Mouse (Mus musculus) stomach, embryonic 15.5 days (tissue): ENCODE data around the gene Rpl12. TPM values are rescaled to one million over a fixed set of nuclear protein-coding genes. Genes with fewer than 3 reads are reported as not detected.

ENCODE experiments used
- ATAC-seq: fragments of 200-750 bp; cut with Nextera tagmentation; 2 replicates; pipeline ENCODE4 v1.8.0; 2017; ENCODE audit warnings: low read depth, moderate number of reproducible peaks, moderate TSS enrichment; ENCODE audit not compliant: insufficient read depth, low FRiP score
- H3K27ac ChIP-seq: fragments of 300-500 bp; sonication (generic); 2 replicates; pipeline ENCODE4 v1.5.1; 2015; ENCODE audit warnings: mild to moderate bottlenecking, inconsistent platforms
- H3K27me3 ChIP-seq: fragments of 300-500 bp; sonication (generic); replicated peaks from 2 replicates; pipeline ENCODE4 v1.6.1; 2015; ENCODE audit warnings: inconsistent platforms
- H3K36me3 ChIP-seq: fragments of 300-500 bp; sonication (generic); 2 replicates; pipeline ENCODE4 v1.6.1; 2015; ENCODE audit warnings: inconsistent platforms
- H3K4me1 ChIP-seq: fragments of 300-500 bp; sonication (generic); 2 replicates; pipeline ENCODE4 v1.6.1; 2015; ENCODE audit warnings: inconsistent platforms
- H3K4me2 ChIP-seq: fragments of 300-500 bp; sonication (generic); 2 replicates; pipeline ENCODE4 v1.6.1; 2015; ENCODE audit warnings: mild to moderate bottlenecking, inconsistent platforms
- H3K4me3 ChIP-seq: fragments of 300-500 bp; sonication (generic); replicated peaks from 2 replicates; pipeline ENCODE4 v1.5.1; 2015; ENCODE audit warnings: inconsistent platforms
- H3K9ac ChIP-seq: fragments of 300-500 bp; sonication (generic); 2 replicates; pipeline ENCODE4 v1.6.1; 2015; ENCODE audit warnings: inconsistent platforms
- H3K9me3 ChIP-seq: fragments of 300-500 bp; sonication (generic); 2 replicates; pipeline ENCODE4 v1.6.1; 2016; ENCODE audit warnings: inconsistent platforms
- WGBS: fragments of 180-500 bp; shearing (Covaris S2); methylation state at CpG from one replicate; pipeline ENCODE4 v1.1.7; 2015; 5-methylcytosine and 5-hydroxymethylcytosine counted together
- polyA plus RNA-seq: library from polyadenylated mRNA; unstranded; fragments of >200 nt; fragmentation: Nextera tagmentation; extraction: Ambion mirVana; gene quantifications from 2 replicates; pipeline ENCODE4 v1.2.1, GENCODE M21; 2015

Rpl12 gene
- polyA plus RNA-seq, 1 experiment from 2014 or later = 152 TPM

- ATAC-seq = no peak
- H3K9ac ChIP-seq = no peak overlapping the region
- H3K4me2 ChIP-seq = no peak overlapping the region
- H3K27me3 ChIP-seq = no peaks in the 10 kb centered on the region
- peaks cover 49% of the 10 kb centered on the region for H3K36me3 ChIP-seq
- H3K9me3 ChIP-seq = no peaks in the 10 kb centered on the region
- no peak overlapping the region for H3K27ac ChIP-seq
- H3K4me1 ChIP-seq = peaks cover 14% of the 10 kb centered on the region; the same call in 1 of the 2 replicates
- no peak overlapping the region for H3K4me3 ChIP-seq
- WGBS = 76% methylated on average over 10 of the region's 10 CpGs
Measured at GRCm38 (mm10) chr2:32924306-32924844, 37.0 kb upstream of the Rpl12 start.

- WGBS = 81% methylated on average over 12 of the region's 12 CpGs
- H3K4me3 ChIP-seq = no peak overlapping the region
- no peak overlapping the region for H3K4me2 ChIP-seq
- H3K27me3 ChIP-seq = no peaks in the 10 kb centered on the region
- H3K27ac ChIP-seq = no peak overlapping the region
- H3K9ac ChIP-seq = no peak overlapping the region
- ATAC-seq = no peak
- peaks cover 14% of the 10 kb centered on the region; the same call in 1 of the 2 replicates for H3K4me1 ChIP-seq
- H3K36me3 ChIP-seq = peaks cover 30% of the 10 kb centered on the region
- no peaks in the 10 kb centered on the region for H3K9me3 ChIP-seq
Measured at GRCm38 (mm10) chr2:32926330-32927075, 34.9 kb upstream of the Rpl12 start.

- WGBS = 57% methylated on average over 15 of the region's 15 CpGs
- peaks cover 14% of the 10 kb centered on the region; the same call in 1 of the 2 replicates for H3K4me1 ChIP-seq
- no peak overlapping the region for H3K4me3 ChIP-seq
- no peak for ATAC-seq
- peaks cover 18% of the 10 kb centered on the region for H3K36me3 ChIP-seq
- H3K4me2 ChIP-seq = no peak overlapping the region
- no peak overlapping the region for H3K9ac ChIP-seq
- no peaks in the 10 kb centered on the region for H3K9me3 ChIP-seq
- peak overlapping the region; percentile 44 for H3K27ac ChIP-seq
- no peaks in the 10 kb centered on the region for H3K27me3 ChIP-seq
Measured at GRCm38 (mm10) chr2:32927624-32928234, 33.6 kb upstream of the Rpl12 start.

DNA sequence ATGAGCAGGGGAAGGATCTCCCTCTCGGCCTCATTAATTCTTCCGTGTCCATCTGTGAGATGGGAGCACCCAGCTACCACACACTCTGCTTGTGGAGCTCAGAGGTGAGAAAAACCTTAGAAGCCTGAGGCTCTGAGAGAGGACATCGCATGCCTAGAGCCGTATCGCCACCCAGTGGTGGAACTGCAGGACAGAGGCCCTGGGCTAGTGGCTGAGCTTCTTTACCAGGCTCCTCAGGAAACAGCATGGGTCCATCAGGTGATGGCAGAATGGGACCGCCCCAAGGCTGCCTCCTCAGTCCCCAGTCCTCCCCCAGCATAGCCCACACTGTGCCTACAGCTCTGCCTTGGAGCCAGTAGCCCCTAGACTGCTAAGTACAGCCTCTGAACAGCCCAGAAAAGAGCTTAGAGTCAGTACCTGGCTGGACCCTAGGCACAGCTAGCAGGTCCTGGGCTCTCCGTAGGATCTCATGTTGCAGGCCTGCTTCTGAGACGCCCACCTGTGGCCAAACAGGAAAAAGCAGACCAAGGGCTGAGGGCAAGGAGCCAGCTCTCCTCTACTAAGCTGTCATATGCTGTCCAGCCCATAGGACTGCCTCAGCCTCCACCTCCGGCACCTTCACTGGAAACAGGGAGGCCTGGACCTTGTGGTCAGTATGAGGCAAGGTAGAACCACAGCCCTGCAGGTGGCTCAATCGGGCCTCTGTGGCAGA lies 33.0 kb upstream of the Rpl12 start:
- WGBS = 33% methylated on average over 10 of the region's 10 CpGs
- peaks cover 12% of the 10 kb centered on the region for H3K36me3 ChIP-seq
- no peaks in the 10 kb centered on the region for H3K27me3 ChIP-seq
- H3K9ac ChIP-seq = no peak overlapping the region
- H3K9me3 ChIP-seq = no peaks in the 10 kb centered on the region
- H3K4me1 ChIP-seq = peaks cover 14% of the 10 kb centered on the region; the same call in 1 of the 2 replicates
- peak; percentile 56; the same call in 1 of the 2 replicates for ATAC-seq
- H3K4me2 ChIP-seq = no peak overlapping the region
- H3K27ac ChIP-seq = peak overlapping the region; percentile 44
- no peak overlapping the region for H3K4me3 ChIP-seq

DNA sequence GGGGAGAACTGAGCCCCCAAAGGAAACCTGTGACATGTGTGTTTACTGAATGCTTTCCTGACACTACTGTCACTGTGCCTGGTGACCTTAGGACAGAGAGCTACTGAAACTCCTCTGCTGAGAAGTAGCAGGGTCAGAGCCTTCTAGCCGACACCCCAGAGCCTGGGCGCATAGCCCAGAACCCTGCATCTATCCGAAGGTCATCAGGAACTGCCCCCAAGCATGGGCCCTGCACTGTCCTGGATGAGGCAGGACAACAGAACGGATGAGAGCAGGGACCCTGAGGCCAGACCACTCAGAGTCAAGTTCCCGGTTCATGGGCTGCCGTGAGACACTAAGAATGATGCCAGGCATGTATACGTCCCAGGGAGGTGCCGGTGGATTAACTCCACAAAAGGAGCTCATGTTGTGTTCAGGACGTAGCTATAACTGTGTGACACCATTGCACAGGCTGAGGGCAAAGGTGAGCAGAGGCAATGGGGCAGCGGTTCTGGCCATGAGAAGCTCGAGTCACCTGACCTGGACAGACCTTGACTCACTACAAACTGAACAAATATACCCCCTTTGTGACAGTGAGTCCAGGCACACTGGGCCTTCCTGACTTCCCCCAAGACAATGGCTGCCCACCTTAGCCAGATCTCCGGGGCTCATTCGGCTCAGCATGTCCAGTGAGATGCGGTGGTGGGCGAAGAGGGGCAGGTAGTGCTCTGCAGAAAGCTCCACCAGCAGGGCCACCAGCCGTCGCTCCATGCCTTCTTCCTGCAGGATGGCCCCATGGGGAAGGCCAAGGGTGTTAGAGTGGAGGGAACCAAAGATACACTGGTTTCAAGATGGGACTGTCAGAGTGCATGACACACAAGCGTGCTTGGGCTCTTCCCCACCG lies 32.2 kb upstream of the Rpl12 start:
- H3K9ac ChIP-seq = no peak overlapping the region
- peaks cover 14% of the 10 kb centered on the region; the same call in 1 of the 2 replicates for H3K4me1 ChIP-seq
- H3K27ac ChIP-seq = no peak overlapping the region
- no peak for ATAC-seq
- 86% methylated on average over 19 of the region's 19 CpGs for WGBS
- H3K27me3 ChIP-seq = no peaks in the 10 kb centered on the region
- H3K9me3 ChIP-seq = no peaks in the 10 kb centered on the region
- no peak overlapping the region for H3K4me3 ChIP-seq
- no peak overlapping the region for H3K4me2 ChIP-seq
- H3K36me3 ChIP-seq = peaks cover 4% of the 10 kb centered on the region

- Histone ChIP-seq H3K9me3 (no peaks in the 10 kb centered on the region), H3K9ac (no peak overlapping the region), H3K4me2 (no peak overlapping the region), H3K27ac (no peak overlapping the region), H3K4me1 (peaks cover 14% of the 10 kb centered on the region; the same call in 1 of the 2 replicates), H3K27me3 (no peaks in the 10 kb centered on the region), H3K4me3 (no peak overlapping the region), H3K36me3 (no peaks in the 10 kb centered on the region)
- 75% methylated on average over 7 of the region's 7 CpGs for WGBS
- no peak for ATAC-seq
Measured at GRCm38 (mm10) chr2:32931730-32932129, 29.6 kb upstream of the Rpl12 start.

GRCm38 (mm10) chr2:32938741-32939140 lies 22.6 kb upstream of the Rpl12 start:
- H3K36me3 ChIP-seq = 0 out of 2 replicates have a peak, but pooled peaks cover 3% of the 10 kb centered on the region
- H3K9ac ChIP-seq = no peak overlapping the region
- ATAC-seq = no peak
- no peak overlapping the region for H3K27ac ChIP-seq
- WGBS = 93% methylated on average over 5 of the region's 5 CpGs
- H3K4me2 ChIP-seq = no peak overlapping the region
- H3K27me3 ChIP-seq = no peaks in the 10 kb centered on the region
- no peaks in the 10 kb centered on the region for H3K9me3 ChIP-seq
- H3K4me1 ChIP-seq = no peaks in the 10 kb centered on the region
- H3K4me3 ChIP-seq = no peak overlapping the region

DNA sequence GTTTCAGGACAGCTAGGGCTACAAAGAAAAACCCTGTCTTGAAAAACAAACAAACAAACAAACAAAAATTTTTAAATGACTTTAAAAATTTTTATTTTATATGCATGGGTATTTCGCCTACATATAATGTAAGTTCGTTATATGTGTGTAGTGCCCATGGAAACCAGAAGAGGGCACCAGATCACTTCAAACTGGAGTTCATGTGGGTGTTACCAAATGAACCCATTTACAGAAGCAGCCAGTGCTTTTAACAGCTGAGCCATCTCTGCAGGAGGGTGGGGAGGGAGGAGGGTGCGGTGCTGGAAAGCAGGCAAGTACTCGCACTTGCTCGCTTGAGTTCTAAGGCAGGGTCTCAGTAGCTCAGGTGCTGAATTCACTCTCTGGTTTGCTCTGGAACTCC lies 21.9 kb upstream of the Rpl12 start:
- H3K27me3 ChIP-seq = no peaks in the 10 kb centered on the region
- no peaks in the 10 kb centered on the region for H3K9me3 ChIP-seq
- H3K4me1 ChIP-seq = no peaks in the 10 kb centered on the region
- 0 out of 2 replicates have a peak, but pooled peaks cover 3% of the 10 kb centered on the region for H3K36me3 ChIP-seq
- ATAC-seq = no peak
- no peak overlapping the region for H3K4me3 ChIP-seq
- no peak overlapping the region for H3K9ac ChIP-seq
- H3K27ac ChIP-seq = no peak overlapping the region
- H3K4me2 ChIP-seq = no peak overlapping the region
- WGBS = 74% methylated on average over 5 of the region's 5 CpGs

DNA sequence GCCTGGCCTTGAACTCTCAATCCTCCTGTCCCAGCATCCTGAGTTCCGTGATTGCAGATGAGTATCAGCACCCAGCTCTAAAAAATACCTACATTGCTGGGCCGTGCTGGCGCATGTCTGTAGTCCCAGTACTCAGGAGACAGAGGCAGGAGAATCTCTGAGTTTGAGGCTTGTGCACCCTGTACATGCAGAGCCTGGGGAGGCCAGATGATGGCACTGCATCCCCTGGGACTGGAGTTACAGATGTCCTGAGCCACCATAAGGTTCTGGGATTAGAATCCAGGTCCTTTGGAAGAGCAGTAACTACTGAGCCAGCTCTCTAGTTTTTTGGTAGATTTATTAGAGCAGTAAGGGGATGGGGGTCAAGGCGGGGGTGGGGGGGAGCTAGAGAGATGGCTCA lies 20.9 kb upstream of the Rpl12 start:
- peaks cover 10% of the 10 kb centered on the region for H3K36me3 ChIP-seq
- no peak overlapping the region for H3K27ac ChIP-seq
- no peaks in the 10 kb centered on the region for H3K27me3 ChIP-seq
- H3K9me3 ChIP-seq = no peaks in the 10 kb centered on the region
- 89% methylated on average over 4 of the region's 4 CpGs for WGBS
- no peak overlapping the region for H3K4me3 ChIP-seq
- H3K4me1 ChIP-seq = no peaks in the 10 kb centered on the region
- no peak for ATAC-seq
- no peak overlapping the region for H3K4me2 ChIP-seq
- H3K9ac ChIP-seq = no peak overlapping the region

- no peaks in the 10 kb centered on the region for H3K27me3 ChIP-seq
- WGBS = 91% methylated on average over 11 of the region's 11 CpGs
- H3K36me3 ChIP-seq = peaks cover 12% of the 10 kb centered on the region
- ATAC-seq = no peak
- no peak overlapping the region for H3K4me2 ChIP-seq
- H3K4me1 ChIP-seq = no peaks in the 10 kb centered on the region
- H3K9me3 ChIP-seq = no peaks in the 10 kb centered on the region
- H3K9ac ChIP-seq = no peak overlapping the region
- no peak overlapping the region for H3K27ac ChIP-seq
- H3K4me3 ChIP-seq = no peak overlapping the region
Measured at GRCm38 (mm10) chr2:32947454-32947853, 13.9 kb upstream of the Rpl12 start.

DNA sequence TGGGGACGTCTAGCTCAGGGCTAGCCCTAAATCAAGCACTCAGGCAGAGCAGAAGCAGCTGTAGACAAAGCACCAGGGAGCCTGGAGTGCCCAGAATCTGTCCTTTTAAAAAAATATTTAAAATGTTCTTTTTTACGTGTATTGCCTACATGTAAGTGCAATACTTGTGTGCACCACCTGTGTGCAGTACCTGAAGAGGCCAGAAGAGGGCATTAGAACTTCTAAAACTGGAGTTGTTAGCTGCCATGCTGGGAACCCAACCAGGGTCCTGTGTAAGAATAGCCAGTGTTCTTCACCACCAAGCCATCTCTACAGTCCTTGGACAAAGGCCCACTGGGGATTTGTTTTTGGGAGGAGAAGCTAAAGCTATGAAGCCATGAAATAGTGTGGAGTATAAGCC lies 6.8 kb upstream of the Rpl12 start:
- H3K36me3 ChIP-seq = peaks cover 9% of the 10 kb centered on the region
- H3K9ac ChIP-seq = no peak overlapping the region
- H3K4me2 ChIP-seq = no peak overlapping the region
- no peak overlapping the region for H3K4me3 ChIP-seq
- no peaks in the 10 kb centered on the region for H3K27me3 ChIP-seq
- H3K27ac ChIP-seq = no peak overlapping the region
- WGBS = 92% methylated on average over 2 of the region's 2 CpGs
- no peaks in the 10 kb centered on the region for H3K4me1 ChIP-seq
- H3K9me3 ChIP-seq = no peaks in the 10 kb centered on the region
- ATAC-seq = no peak
